Mouse (Mus musculus): ENCODE measurements around the gene Cldn34b3.
"Not testable (repeated sequence)": the region's sequence is repeated elsewhere in the genome, so short reads cannot be mapped to it uniquely, and the experiment has no call there.

Cldn34b3 gene

DNA sequence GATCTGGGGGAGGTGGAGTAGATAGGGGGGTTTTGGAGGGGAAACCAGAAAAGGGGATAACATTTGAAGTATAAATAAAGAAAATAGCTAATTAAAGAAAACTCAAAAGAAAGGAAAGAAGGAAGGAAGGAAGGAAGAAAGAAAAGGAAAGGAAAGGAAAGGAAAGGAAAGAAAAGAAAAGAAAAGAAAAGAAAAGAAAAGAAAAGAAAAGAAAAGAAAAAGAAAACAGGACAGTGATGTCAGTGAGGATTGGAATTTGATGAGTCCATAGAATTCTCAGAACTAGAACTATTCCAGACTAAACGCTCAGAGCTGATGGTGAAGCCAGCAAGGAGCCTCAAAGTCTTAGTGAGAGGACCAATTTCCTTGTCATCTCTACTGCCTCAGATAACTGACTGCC lies at the start of gene Cldn34b3:
TSS of gene Cldn34b3 (plus strand) at position 301 of the 400 bp plus-strand sequence.
- DNase-seq (ENCODE audit: extremely low spot score, low spot score), result not testable (repeated sequence)

Measured in neural tube, embryonic 10.5 days (tissue).